Mouse (Mus musculus) G1E-ER4 (cell line): ENCODE results near the gene Hmox2. TPM values are rescaled to one million over a fixed set of nuclear protein-coding genes. Genes with fewer than 3 reads are reported as not detected.

Source experiments
- GATA1 ChIP-seq: IDR thresholded peaks from one replicate; pipeline ENCODE4 v1.8.0; 2012; ENCODE audit warnings: low read length, inconsistent platforms
- polyA plus RNA-seq: library from polyadenylated mRNA; stranded (reverse); fragments of >175 nt; gene quantifications from 2 replicates; pipeline ENCODE4 v1.2.3, GENCODE M21; 2012

Gene Hmox2
- polyA plus RNA-seq, 1 experiment, result 1.5 TPM

GRCm38 (mm10) chr16:4768719-4769118, 42.6 kb downstream of the Hmox2 start:
- TF ChIP-seq GATA1, result no peak

- no peak for TF ChIP-seq GATA1
These were observed 47.3 kb downstream of the Hmox2 start for GRCm38 (mm10) chr16:4773289-4773970.

- no peak for TF ChIP-seq GATA1
These were observed 51.2 kb downstream of the Hmox2 start for GRCm38 (mm10) chr16:4777171-4777904.

GRCm38 (mm10) chr16:4777905-4778609, 51.9 kb downstream of the Hmox2 start:
- no peak for TF ChIP-seq GATA1

GRCm38 (mm10) chr16:4778940-4779339, 52.8 kb downstream of the Hmox2 start:
- no peak for TF ChIP-seq GATA1

- no peak for TF ChIP-seq GATA1
These were observed 55.5 kb downstream of the Hmox2 start for GRCm38 (mm10) chr16:4781524-4782196.

- TF ChIP-seq GATA1, result no peak
These were observed 56.4 kb downstream of the Hmox2 start for GRCm38 (mm10) chr16:4782515-4782914.

- TF ChIP-seq GATA1, result no peak
These were observed 59.5 kb downstream of the Hmox2 start for GRCm38 (mm10) chr16:4785706-4786105.

- no peak for TF ChIP-seq GATA1
These were observed 62.0 kb downstream of the Hmox2 start for GRCm38 (mm10) chr16:4788176-4788575.

GRCm38 (mm10) chr16:4789311-4789768, 63.2 kb downstream of the Hmox2 start:
- no peak for TF ChIP-seq GATA1

GRCm38 (mm10) chr16:4789810-4790559, 63.8 kb downstream of the Hmox2 start, which contains the start of gene Cdip1:
Gene Cdip1, minus strand, starts transcription at chr16:4790292.
- no peak for TF ChIP-seq GATA1

- no peak for TF ChIP-seq GATA1
These were observed 65.2 kb downstream of the Hmox2 start for GRCm38 (mm10) chr16:4791332-4791731.

GRCm38 (mm10) chr16:4796631-4797030, 70.5 kb downstream of the Hmox2 start:
- no peak for TF ChIP-seq GATA1

Other genes with a start within 250 kb of the Hmox2 start
- 2.1 and 4.0 TPM in 2 replicates for gene Srl, start 184.5 kb upstream of the Hmox2 start, polyA plus RNA-seq
- gene Tfap4, start 166.5 kb upstream of the Hmox2 start, polyA plus RNA-seq, result 66.7 and 92.6 TPM in 2 replicates
- 0.44 and 1.1 TPM in 2 replicates for gene Glis2, start 131.6 kb upstream of the Hmox2 start, polyA plus RNA-seq
- 46.4 and 52.4 TPM in 2 replicates for gene Pam16, start 101.4 kb upstream of the Hmox2 start, polyA plus RNA-seq
- gene Vasn, start 86.4 kb upstream of the Hmox2 start, polyA plus RNA-seq, result not detected in 2 replicates
- gene Dnaja3, start 86.4 kb upstream of the Hmox2 start, polyA plus RNA-seq, result 50.7 and 70.0 TPM in 2 replicates
- gene Coro7, start 46.6 kb upstream of the Hmox2 start, polyA plus RNA-seq, result 237 and 252 TPM in 2 replicates
- 7.4 and 15.2 TPM in 2 replicates for gene Nmral1, start 7.0 kb upstream of the Hmox2 start, polyA plus RNA-seq
- gene Cdip1, start 63.9 kb downstream of the Hmox2 start, polyA plus RNA-seq, result 34.7 and 56.1 TPM in 2 replicates
- gene 4930562C15Rik, start 109.1 kb downstream of the Hmox2 start, polyA plus RNA-seq, result not detected in 2 replicates
- gene Ubald1, start 154.0 kb downstream of the Hmox2 start, polyA plus RNA-seq, result 162 and 189 TPM in 2 replicates
- 21.5 and 23.9 TPM in 2 replicates for gene Mgrn1, start 159.9 kb downstream of the Hmox2 start, polyA plus RNA-seq
- 45.2 and 49.4 TPM in 2 replicates for gene Nudt16l1, start 212.4 kb downstream of the Hmox2 start, polyA plus RNA-seq
- gene Anks3, start 237.8 kb downstream of the Hmox2 start, polyA plus RNA-seq, result 21.3 and 23.5 TPM in 2 replicates